Mouse (Mus musculus) erythroblast, embryonic 14.5 days (primary cell): ENCODE measurements around the gene Diexf. TPM values are rescaled to one million over a fixed set of nuclear protein-coding genes. Genes with fewer than 3 reads are reported as not detected.

Experiments used
- H3K27me3 ChIP-seq: 2 replicates; pipeline ENCODE4 v1.6.1; 2012; ENCODE audit warnings: inconsistent platforms; ENCODE audit not compliant: control insufficient read depth
- H3K36me3 ChIP-seq: 2 replicates; pipeline ENCODE4 v1.6.1; 2012; ENCODE audit warnings: mild to moderate bottlenecking, inconsistent platforms; ENCODE audit not compliant: control insufficient read depth
- H3K4me1 ChIP-seq: 2 replicates; pipeline ENCODE4 v1.6.1; 2012; ENCODE audit warnings: inconsistent platforms; ENCODE audit not compliant: control insufficient read depth
- H3K4me3 ChIP-seq: replicated peaks from 2 replicates; pipeline ENCODE3; 2012; ENCODE audit warnings: moderate library complexity, mild to moderate bottlenecking, inconsistent platforms
- H3K9me3 ChIP-seq: 2 replicates; pipeline ENCODE4 v1.6.1; 2012; ENCODE audit warnings: low read length, inconsistent platforms, mixed read lengths; ENCODE audit not compliant: control insufficient read depth
- GATA1 ChIP-seq: IDR thresholded peaks from 2 replicates; pipeline ENCODE4 v1.6.1; 2012; ENCODE audit warnings: low read length, inconsistent platforms, mixed read lengths
- TAL1 ChIP-seq: IDR thresholded peaks from 3 replicates; pipeline ENCODE4 v1.6.1; 2012; ENCODE audit warnings: low read length, inconsistent platforms, mixed read lengths
- polyA plus RNA-seq: library from polyadenylated mRNA; stranded (reverse); fragments of >175 nt; gene quantifications from 2 replicates; pipeline ENCODE4 v1.2.3, GENCODE M21; 2012

Gene Diexf
- 0.07 and 0.21 TPM in 2 replicates for polyA plus RNA-seq

DNA sequence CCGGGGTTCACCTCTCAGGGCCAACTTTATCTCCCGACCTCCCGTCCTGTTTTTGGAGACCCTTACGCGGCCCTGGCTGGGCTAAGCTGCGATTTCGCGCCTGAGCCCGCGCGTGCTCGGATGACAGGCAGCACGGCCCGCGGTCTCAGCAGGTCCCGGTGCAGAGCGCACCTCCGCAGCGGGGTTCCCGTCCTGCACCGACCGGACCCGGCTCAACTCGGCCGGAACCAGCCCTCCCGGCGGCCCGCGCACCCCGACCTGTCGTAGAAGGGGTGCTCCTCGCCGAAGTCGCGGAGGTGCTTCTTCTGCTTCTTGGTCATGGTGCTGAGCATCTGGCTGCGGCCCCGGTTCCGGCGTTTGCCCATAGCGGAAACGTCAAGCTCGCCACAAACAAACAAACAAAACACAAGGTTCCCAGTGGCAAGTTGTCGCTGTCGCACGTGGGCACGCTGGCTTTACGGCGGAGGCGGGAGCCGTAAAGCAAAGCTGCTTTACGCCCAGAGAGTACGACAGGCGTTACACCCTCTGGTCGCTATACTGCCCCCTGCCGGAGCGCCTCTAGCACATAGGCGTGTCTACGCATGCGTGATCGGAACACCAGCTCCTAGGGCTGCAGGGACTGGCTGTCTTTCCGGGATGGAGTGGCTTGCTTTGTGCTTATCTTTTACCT, at the start of gene Diexf:
Gene Diexf, minus strand, starts transcription at position 487 of the 670 bp plus-strand sequence.
- peak within 1 kb of the TSS; percentile 78 for H3K4me3 ChIP-seq
- TF ChIP-seq TAL1: no peak
- no peak for TF ChIP-seq GATA1
- no peaks in the 10 kb centered on the region for H3K27me3 ChIP-seq
- peaks cover 24% of the 10 kb centered on the region for H3K36me3 ChIP-seq
- no peaks in the 10 kb centered on the region for H3K9me3 ChIP-seq
- H3K4me1 ChIP-seq: peaks cover 25% of the 10 kb centered on the region

DNA sequence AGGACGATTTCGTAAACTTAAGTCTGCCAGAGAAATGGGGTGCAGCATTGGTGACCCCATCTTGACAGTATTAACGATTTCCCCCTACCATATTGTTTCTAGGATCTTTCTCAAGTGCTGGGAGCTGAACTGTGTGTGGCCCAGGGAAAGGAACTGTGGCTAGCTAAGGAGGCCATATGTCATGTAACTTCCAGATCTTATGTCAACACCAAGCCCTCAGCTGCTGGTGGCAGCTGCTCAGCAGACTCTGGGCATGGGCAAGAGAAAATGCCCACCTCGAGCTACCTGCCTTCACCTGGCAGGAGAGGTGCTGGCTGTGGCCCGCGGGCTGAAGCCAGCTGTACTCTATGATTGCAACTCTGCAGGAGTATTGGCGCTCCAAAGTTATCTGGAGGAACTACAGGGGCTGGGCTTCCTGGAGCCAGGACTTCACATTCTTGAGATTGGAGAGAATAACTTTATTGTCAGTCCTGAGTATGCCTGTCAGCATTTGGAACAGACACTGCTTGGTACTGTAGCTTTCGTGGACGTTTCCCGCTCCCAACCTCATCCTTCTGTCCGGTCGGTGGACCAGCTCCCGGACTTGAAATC, 44.2 kb upstream of the Diexf start:
- no peak for TF ChIP-seq GATA1
- no peak for TF ChIP-seq TAL1
- Histone ChIP-seq H3K9me3 (no peaks in the 10 kb centered on the region), H3K36me3 (no peaks in the 10 kb centered on the region), H3K27me3 (no peaks in the 10 kb centered on the region), H3K4me1 (peaks cover 31% of the 10 kb centered on the region), H3K4me3 (peak overlapping the region; percentile 70)

DNA sequence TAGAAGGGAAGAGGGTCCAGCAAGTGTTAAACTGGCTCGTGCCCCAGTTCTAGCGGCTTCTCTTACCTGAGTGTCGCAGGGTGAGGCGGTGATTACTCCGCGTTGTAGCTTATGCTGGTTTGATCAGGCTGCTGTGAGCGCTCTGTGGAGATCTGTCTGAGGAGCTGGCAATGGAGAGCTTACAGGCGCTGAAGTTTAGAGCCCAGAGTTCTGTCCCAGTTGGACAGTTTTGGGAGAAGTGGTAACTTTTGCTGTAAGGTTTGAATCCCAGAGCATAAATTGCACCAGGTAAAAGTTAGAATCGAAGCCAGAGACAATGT, 43.7 kb upstream of the Diexf start:
- Histone ChIP-seq H3K4me1 (peaks cover 31% of the 10 kb centered on the region), H3K36me3 (no peaks in the 10 kb centered on the region), H3K9me3 (no peaks in the 10 kb centered on the region), H3K4me3 (peak overlapping the region; percentile 70), H3K27me3 (no peaks in the 10 kb centered on the region)
- no peak for TF ChIP-seq TAL1
- TF ChIP-seq GATA1: no peak

DNA sequence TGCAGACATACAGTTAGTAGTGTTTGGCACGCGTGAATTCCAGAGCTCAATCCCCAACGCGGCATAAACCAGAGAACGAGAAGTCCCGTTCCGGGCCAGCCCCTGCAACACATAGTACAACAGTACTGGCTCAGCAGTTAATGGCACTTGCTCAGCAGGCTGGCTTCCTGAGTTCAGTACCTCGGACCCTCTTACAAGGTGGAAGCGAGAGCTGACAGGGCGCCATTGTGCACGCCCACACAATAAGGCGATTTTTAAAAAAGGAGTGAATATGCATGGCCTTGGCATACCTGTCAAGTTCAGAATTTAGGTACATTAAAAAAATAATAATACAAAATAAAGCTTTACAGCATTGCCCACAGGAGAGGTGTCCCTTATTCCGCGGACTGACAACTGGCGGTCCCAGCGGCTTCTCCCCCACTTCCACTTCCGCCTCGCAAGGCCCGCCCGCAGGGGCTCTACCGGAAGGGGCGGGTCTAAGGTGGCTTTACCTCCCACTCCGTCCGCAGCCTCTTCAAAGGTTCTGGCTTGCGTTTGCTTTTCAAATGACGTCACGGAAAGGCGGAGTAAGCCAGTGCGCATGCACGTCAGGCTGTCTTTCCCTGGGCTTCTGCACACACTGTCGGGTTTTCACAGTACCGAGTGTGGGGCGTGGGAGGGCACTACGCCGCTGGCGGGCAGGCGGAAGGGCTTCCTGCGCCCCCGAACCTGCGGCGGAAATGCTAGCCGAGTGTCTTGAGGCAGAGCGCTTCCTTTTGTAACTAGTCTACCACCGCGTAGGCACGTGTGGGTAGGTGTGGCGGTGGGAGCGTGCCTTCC, 43.1 kb upstream of the Diexf start:
- H3K4me1 ChIP-seq: peaks cover 31% of the 10 kb centered on the region
- no peaks in the 10 kb centered on the region for H3K9me3 ChIP-seq
- H3K36me3 ChIP-seq: no peaks in the 10 kb centered on the region
- TF ChIP-seq TAL1: no peak
- peak overlapping the region; percentile 70 for H3K4me3 ChIP-seq
- H3K27me3 ChIP-seq: no peaks in the 10 kb centered on the region

DNA sequence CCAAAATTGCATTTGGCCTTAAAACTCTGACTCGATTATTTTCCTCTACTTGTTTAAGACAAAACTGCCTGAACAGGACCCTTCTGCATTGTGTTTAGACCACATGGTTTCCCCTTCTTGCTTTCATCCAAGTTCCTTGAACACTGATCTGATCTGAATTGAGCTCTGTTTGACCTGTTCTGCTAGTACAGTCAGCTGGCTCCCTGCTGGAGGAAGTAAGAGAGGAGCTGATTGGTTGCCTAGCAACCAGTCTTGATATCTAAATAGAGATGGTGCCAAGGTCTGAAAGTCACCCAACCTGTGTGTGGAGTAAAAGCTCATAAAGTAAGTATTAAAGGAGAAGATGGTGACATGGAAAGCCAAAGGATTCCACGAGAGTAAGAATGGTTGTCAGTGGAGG, 39.8 kb upstream of the Diexf start:
- H3K36me3 ChIP-seq: no peaks in the 10 kb centered on the region; the same call in 1 of the 2 replicates
- no peak overlapping the region for H3K4me3 ChIP-seq
- no peak for TF ChIP-seq TAL1
- no peak for TF ChIP-seq GATA1
- no peaks in the 10 kb centered on the region for H3K9me3 ChIP-seq
- peaks cover 25% of the 10 kb centered on the region for H3K4me1 ChIP-seq
- H3K27me3 ChIP-seq: no peaks in the 10 kb centered on the region; the same call in 1 of the 2 replicates

DNA sequence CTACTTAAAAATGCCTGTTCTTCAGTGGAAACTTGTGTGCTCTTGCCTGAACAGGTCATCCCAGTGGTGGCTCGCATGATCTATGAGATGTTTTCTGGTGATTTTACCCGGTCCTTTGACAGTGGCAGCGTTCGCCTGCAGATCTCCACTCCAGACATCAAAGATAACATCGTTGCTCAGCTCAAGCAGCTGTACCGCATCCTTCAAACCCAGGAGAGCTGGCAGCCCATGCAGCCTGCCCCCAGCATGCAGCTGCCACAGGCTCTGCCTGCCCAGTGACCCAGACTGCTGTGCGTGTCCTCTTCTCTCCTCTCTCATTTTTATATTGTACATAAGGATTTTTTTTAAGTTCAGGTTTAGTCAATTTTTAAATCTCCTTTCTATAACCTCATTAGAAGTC, 39.2 kb upstream of the Diexf start:
- Histone ChIP-seq H3K4me1 (peaks cover 18% of the 10 kb centered on the region), H3K36me3 (no peaks in the 10 kb centered on the region; the same call in 1 of the 2 replicates), H3K9me3 (no peaks in the 10 kb centered on the region), H3K27me3 (no peaks in the 10 kb centered on the region; the same call in 1 of the 2 replicates), H3K4me3 (no peak overlapping the region)
- TF ChIP-seq GATA1 (no peak), TAL1 (no peak)

DNA sequence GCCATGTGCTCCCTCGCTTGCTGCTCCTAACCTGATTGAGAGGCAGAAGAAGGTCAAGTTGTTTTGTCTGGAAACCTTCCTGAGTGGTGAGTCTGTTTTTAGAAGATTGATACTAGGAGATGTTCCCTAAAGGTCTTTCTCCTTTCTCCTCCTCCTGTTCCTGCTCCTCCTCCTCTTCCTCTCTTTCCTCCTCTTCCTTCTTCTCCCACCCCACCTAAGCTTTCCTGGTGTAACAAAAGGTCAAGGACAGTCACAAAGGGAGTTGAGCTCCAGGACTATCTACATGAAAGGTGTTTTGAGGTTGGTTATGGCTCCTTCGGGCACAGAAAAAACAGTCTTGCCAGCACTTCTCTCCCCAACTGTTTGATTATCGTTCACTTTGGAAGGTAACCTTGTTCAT, 37.7 kb upstream of the Diexf start, which contains the start of gene A130010J15Rik:
Gene A130010J15Rik, plus strand, starts transcription at position 301 of the 400 bp plus-strand sequence.
- TF ChIP-seq GATA1 (no peak), TAL1 (no peak)
- Histone ChIP-seq H3K4me3 (no peak within 1 kb of the TSS), H3K9me3 (no peaks in the 10 kb centered on the region), H3K36me3 (no peaks in the 10 kb centered on the region; the same call in 1 of the 2 replicates), H3K4me1 (peaks cover 9% of the 10 kb centered on the region), H3K27me3 (peaks cover 3% of the 10 kb centered on the region; the same call in 1 of the 2 replicates)

DNA sequence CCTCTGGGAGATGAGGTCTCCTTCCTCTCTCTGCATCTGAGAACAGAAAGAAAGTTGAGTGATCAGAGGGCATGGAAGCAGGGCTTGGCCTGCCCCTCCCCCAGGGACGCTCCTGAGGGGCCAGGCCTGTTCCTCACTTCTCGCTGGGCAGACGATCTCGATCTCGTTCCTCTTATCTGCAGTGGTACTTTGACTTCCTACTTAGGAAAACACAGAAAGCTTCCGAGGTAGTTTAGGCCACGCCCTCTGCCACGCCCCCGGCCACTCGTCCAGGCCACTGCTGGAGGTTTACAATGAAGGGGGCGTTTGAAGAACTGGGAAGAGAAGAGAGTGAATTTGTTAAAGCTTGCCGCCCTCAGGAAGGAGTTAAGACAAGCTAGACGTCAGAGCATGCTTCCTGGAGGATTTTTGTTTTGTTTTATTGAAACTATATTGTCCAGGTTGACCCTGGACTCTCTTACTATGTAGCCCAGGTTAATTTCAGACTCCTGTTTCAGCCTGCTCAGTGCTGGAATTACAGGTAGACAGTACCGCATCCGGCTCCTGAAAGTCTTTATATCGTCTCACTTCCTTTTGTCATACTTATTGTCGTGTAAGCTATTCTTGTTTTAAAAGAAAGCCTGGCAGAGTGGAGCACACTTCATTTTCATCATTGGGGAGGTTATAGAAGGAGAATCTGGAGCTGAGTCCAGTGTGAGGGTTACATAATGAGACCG, 30.4 kb upstream of the Diexf start:
- Histone ChIP-seq H3K4me1 (peaks cover 9% of the 10 kb centered on the region), H3K9me3 (no peaks in the 10 kb centered on the region), H3K36me3 (no peaks in the 10 kb centered on the region), H3K4me3 (no peak overlapping the region), H3K27me3 (peaks cover 5% of the 10 kb centered on the region)
- TF ChIP-seq GATA1 (no peak), TAL1 (no peak)

DNA sequence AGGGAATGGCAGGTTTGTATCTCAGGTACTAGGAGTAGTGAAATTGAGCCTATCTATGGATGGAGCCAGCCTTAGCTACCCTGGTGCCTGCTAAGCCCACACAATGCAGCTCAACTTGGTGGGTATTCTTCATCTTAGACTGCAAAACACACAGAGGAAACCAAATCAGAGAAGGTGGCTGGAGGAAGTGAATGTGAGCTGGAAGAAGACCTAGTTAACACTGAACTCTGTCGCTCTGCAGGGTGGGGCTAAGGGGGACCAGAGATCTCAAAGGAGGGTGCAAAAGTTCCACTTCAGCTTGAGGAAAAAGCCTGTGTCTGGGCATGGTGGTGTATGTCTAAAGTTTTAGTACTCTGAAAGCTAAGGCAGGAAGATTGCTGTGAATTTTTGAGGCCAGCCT, 29.5 kb upstream of the Diexf start:
- Histone ChIP-seq H3K27me3 (peaks cover 12% of the 10 kb centered on the region), H3K36me3 (no peaks in the 10 kb centered on the region), H3K4me1 (peaks cover 9% of the 10 kb centered on the region), H3K4me3 (no peak overlapping the region), H3K9me3 (no peaks in the 10 kb centered on the region)
- TF ChIP-seq TAL1 (no peak), GATA1 (no peak)
